Mouse (Mus musculus): ENCODE measurements around the gene Pigf. TPM values are rescaled to one million over a fixed set of nuclear protein-coding genes. Genes with fewer than 3 reads are reported as not detected.

Pigf gene
- polyA plus RNA-seq, 1 experiment from 2014 or later = 61.1 TPM

GRCm38 (mm10) chr17:87053921-87054320 lies 28.7 kb upstream of the Pigf start:
- H3K27ac ChIP-seq = no peak overlapping the region
- H3K4me3 ChIP-seq (replicated peaks) = no peak overlapping the region
- H3K9me3 ChIP-seq = no peaks in the 10 kb centered on the region
- H3K36me3 ChIP-seq = no peaks in the 10 kb centered on the region
- no peaks in the 10 kb centered on the region for H3K27me3 ChIP-seq (replicated peaks)
- ATAC-seq (ENCODE audit: insufficient read depth, low FRiP score, low read depth) = no peak
- H3K4me2 ChIP-seq = no peak overlapping the region
- peaks cover 4% of the 10 kb centered on the region for H3K4me1 ChIP-seq
- 73% methylated on average over 5 of the region's 5 CpGs for WGBS
- H3K9ac ChIP-seq = no peak overlapping the region

- WGBS = 61% methylated on average over 1 of the region's 1 CpGs
- H3K4me2 ChIP-seq = no peak overlapping the region
- no peaks in the 10 kb centered on the region for H3K9me3 ChIP-seq
- H3K4me1 ChIP-seq = peaks cover 4% of the 10 kb centered on the region
- H3K27ac ChIP-seq = no peak overlapping the region
- H3K36me3 ChIP-seq = no peaks in the 10 kb centered on the region
- no peak for ATAC-seq (ENCODE audit: insufficient read depth, low FRiP score, low read depth)
- H3K27me3 ChIP-seq (replicated peaks) = no peaks in the 10 kb centered on the region
- no peak overlapping the region for H3K4me3 ChIP-seq (replicated peaks)
- H3K9ac ChIP-seq = no peak overlapping the region
Observed at GRCm38 (mm10) chr17:87052432-87052831, 27.2 kb upstream of the Pigf start.

- H3K27ac ChIP-seq = no peak overlapping the region
- no peaks in the 10 kb centered on the region for H3K36me3 ChIP-seq
- H3K27me3 ChIP-seq (replicated peaks) = no peaks in the 10 kb centered on the region
- 93% methylated on average over 1 of the region's 1 CpGs for WGBS
- H3K9me3 ChIP-seq = no peaks in the 10 kb centered on the region
- no peak overlapping the region for H3K4me2 ChIP-seq
- H3K9ac ChIP-seq = no peak overlapping the region
- ATAC-seq (ENCODE audit: insufficient read depth, low FRiP score, low read depth) = no peak
- H3K4me1 ChIP-seq = peaks cover 4% of the 10 kb centered on the region
- H3K4me3 ChIP-seq (replicated peaks) = no peak overlapping the region
Observed at GRCm38 (mm10) chr17:87051652-87052051, 26.4 kb upstream of the Pigf start.

GRCm38 (mm10) chr17:87050469-87051175 lies 25.4 kb upstream of the Pigf start:
- Histone ChIP-seq H3K9ac (no peak overlapping the region), H3K4me3 (replicated peaks) (no peak overlapping the region), H3K9me3 (no peaks in the 10 kb centered on the region), H3K4me1 (peaks cover 4% of the 10 kb centered on the region), H3K36me3 (no peaks in the 10 kb centered on the region), H3K27ac (no peak overlapping the region), H3K27me3 (replicated peaks) (no peaks in the 10 kb centered on the region), H3K4me2 (no peak overlapping the region)
- 61% methylated on average over 9 of the region's 9 CpGs for WGBS
- ATAC-seq (ENCODE audit: insufficient read depth, low FRiP score, low read depth) = no peak

GRCm38 (mm10) chr17:87049696-87050095 lies 24.5 kb upstream of the Pigf start:
- Histone ChIP-seq H3K27ac (no peak overlapping the region), H3K9ac (no peak overlapping the region), H3K9me3 (no peaks in the 10 kb centered on the region), H3K4me3 (replicated peaks) (no peak overlapping the region), H3K36me3 (no peaks in the 10 kb centered on the region), H3K4me2 (no peak overlapping the region), H3K4me1 (no peaks in the 10 kb centered on the region; the same call in 1 of the 2 replicates), H3K27me3 (replicated peaks) (no peaks in the 10 kb centered on the region)
- no peak for ATAC-seq (ENCODE audit: insufficient read depth, low FRiP score, low read depth)
- 56% methylated on average over 5 of the region's 5 CpGs for WGBS

- no peaks in the 10 kb centered on the region for H3K36me3 ChIP-seq
- no peak for ATAC-seq (ENCODE audit: insufficient read depth, low FRiP score, low read depth)
- H3K4me3 ChIP-seq (replicated peaks) = no peak overlapping the region
- 82% methylated on average over 8 of the region's 8 CpGs for WGBS
- no peaks in the 10 kb centered on the region for H3K4me1 ChIP-seq
- H3K9me3 ChIP-seq = no peaks in the 10 kb centered on the region
- H3K9ac ChIP-seq = no peak overlapping the region
- no peak overlapping the region for H3K27ac ChIP-seq
- no peak overlapping the region for H3K4me2 ChIP-seq
- no peaks in the 10 kb centered on the region for H3K27me3 ChIP-seq (replicated peaks)
Observed at GRCm38 (mm10) chr17:87044796-87045195, 19.6 kb upstream of the Pigf start.

GRCm38 (mm10) chr17:87044364-87044763 lies 19.2 kb upstream of the Pigf start:
- WGBS = 2% methylated on average over 15 of the region's 15 CpGs
- no peak overlapping the region for H3K4me2 ChIP-seq
- no peaks in the 10 kb centered on the region for H3K27me3 ChIP-seq (replicated peaks)
- ATAC-seq (ENCODE audit: insufficient read depth, low FRiP score, low read depth) = peak; percentile 60; the same call in 1 of the 2 replicates
- H3K27ac ChIP-seq = no peak overlapping the region
- no peaks in the 10 kb centered on the region for H3K36me3 ChIP-seq
- no peaks in the 10 kb centered on the region for H3K4me1 ChIP-seq
- no peaks in the 10 kb centered on the region for H3K9me3 ChIP-seq
- no peak overlapping the region for H3K4me3 ChIP-seq (replicated peaks)
- no peak overlapping the region for H3K9ac ChIP-seq

- no peak overlapping the region for H3K4me3 ChIP-seq (replicated peaks)
- ATAC-seq (ENCODE audit: insufficient read depth, low FRiP score, low read depth) = no peak
- no peak overlapping the region for H3K27ac ChIP-seq
- no peak overlapping the region for H3K4me2 ChIP-seq
- no peak overlapping the region for H3K9ac ChIP-seq
- no peaks in the 10 kb centered on the region for H3K27me3 ChIP-seq (replicated peaks)
- no peaks in the 10 kb centered on the region for H3K9me3 ChIP-seq
- H3K4me1 ChIP-seq = no peaks in the 10 kb centered on the region
- WGBS = 56% methylated on average over 19 of the region's 19 CpGs
- no peaks in the 10 kb centered on the region for H3K36me3 ChIP-seq
Observed at GRCm38 (mm10) chr17:87041739-87042138, 16.5 kb upstream of the Pigf start.

- no peak for ATAC-seq (ENCODE audit: insufficient read depth, low FRiP score, low read depth)
- H3K36me3 ChIP-seq = peaks cover 6% of the 10 kb centered on the region; the same call in 1 of the 2 replicates
- 83% methylated on average over 5 of the region's 5 CpGs for WGBS
- no peak overlapping the region for H3K27ac ChIP-seq
- no peak overlapping the region for H3K9ac ChIP-seq
- H3K4me2 ChIP-seq = no peak overlapping the region
- no peaks in the 10 kb centered on the region for H3K4me1 ChIP-seq
- no peaks in the 10 kb centered on the region for H3K27me3 ChIP-seq (replicated peaks)
- no peak overlapping the region for H3K4me3 ChIP-seq (replicated peaks)
- H3K9me3 ChIP-seq = no peaks in the 10 kb centered on the region
Observed at GRCm38 (mm10) chr17:87038496-87038895, 13.3 kb upstream of the Pigf start.

GRCm38 (mm10) chr17:87036141-87037073 lies 11.2 kb upstream of the Pigf start:
- no peaks in the 10 kb centered on the region for H3K4me1 ChIP-seq
- H3K27me3 ChIP-seq (replicated peaks) = no peaks in the 10 kb centered on the region
- H3K9me3 ChIP-seq = no peaks in the 10 kb centered on the region
- 46% methylated on average over 9 of the region's 10 CpGs for WGBS
- no peak for ATAC-seq (ENCODE audit: insufficient read depth, low FRiP score, low read depth)
- no peak overlapping the region for H3K4me3 ChIP-seq (replicated peaks)
- H3K9ac ChIP-seq = no peak overlapping the region
- no peak overlapping the region for H3K4me2 ChIP-seq
- H3K36me3 ChIP-seq = peaks cover 6% of the 10 kb centered on the region; the same call in 1 of the 2 replicates
- no peak overlapping the region for H3K27ac ChIP-seq

- peak overlapping the region; percentile 79 for H3K27ac ChIP-seq
- H3K27me3 ChIP-seq (replicated peaks) = no peaks in the 10 kb centered on the region
- WGBS = under 1% methylated on average over 55 of the region's 55 CpGs
- peak overlapping the region; percentile 88 for H3K4me3 ChIP-seq (replicated peaks)
- H3K4me2 ChIP-seq = peak overlapping the region; percentile 94
- H3K4me1 ChIP-seq = no peaks in the 10 kb centered on the region
- H3K9me3 ChIP-seq = no peaks in the 10 kb centered on the region
- ATAC-seq (ENCODE audit: insufficient read depth, low FRiP score, low read depth) = peak; percentile 63
- peaks cover 3% of the 10 kb centered on the region; the same call in 1 of the 2 replicates for H3K36me3 ChIP-seq
- peak overlapping the region; percentile 53 for H3K9ac ChIP-seq
Observed at GRCm38 (mm10) chr17:87024491-87025242, 539 bp downstream of the Pigf start.

Measured in stomach, embryonic 15.5 days (tissue).